Mouse (Mus musculus) midbrain, postnatal 0 days (tissue): ENCODE measurements around the gene Tnpo3. TPM values are rescaled to one million over a fixed set of nuclear protein-coding genes. Genes with fewer than 3 reads are reported as not detected.

ENCODE experiments used
- ATAC-seq: fragments of 200-750 bp; cut with Nextera tagmentation; 2 replicates; pipeline ENCODE4 v1.8.0; 2017; ENCODE audit warnings: moderate number of reproducible peaks, mild to moderate bottlenecking, moderate TSS enrichment, moderate library complexity; ENCODE audit not compliant: low FRiP score
- DNase-seq: peaks from one replicate; pipeline ENCODE4 v3.0.0-alpha.2; 2015; ENCODE audit warnings: low spot score
- H3K27ac ChIP-seq: fragments of 300-500 bp; sonication (generic); 2 replicates; pipeline ENCODE4 v1.5.1; 2014; ENCODE audit warnings: low read depth, mild to moderate bottlenecking, low read length, mixed read lengths
- H3K27me3 ChIP-seq: fragments of 300-500 bp; sonication (generic); 2 replicates; pipeline ENCODE4 v1.6.1; 2014; ENCODE audit warnings: low read length, control low read depth, mixed read lengths; ENCODE audit not compliant: insufficient read depth
- H3K36me3 ChIP-seq: fragments of 300-500 bp; sonication (generic); 2 replicates; pipeline ENCODE4 v1.6.1; 2014; ENCODE audit warnings: low read length, control low read depth, mixed read lengths; ENCODE audit not compliant: insufficient read depth
- H3K4me1 ChIP-seq: fragments of 300-500 bp; sonication (generic); 2 replicates; pipeline ENCODE4 v1.6.1; 2014; ENCODE audit warnings: mild to moderate bottlenecking, control low read depth, antibody characterized with exemption, low read length, mixed read lengths; ENCODE audit not compliant: insufficient read depth
- H3K4me2 ChIP-seq: fragments of 300-500 bp; sonication (generic); 2 replicates; pipeline ENCODE4 v1.6.1; 2014; ENCODE audit warnings: low read depth, mild to moderate bottlenecking, low read length, mixed read lengths; ENCODE audit not compliant: poor library complexity, severe bottlenecking
- H3K4me3 ChIP-seq: fragments of 300-500 bp; sonication (generic); 2 replicates; pipeline ENCODE4 v1.5.1; 2014; ENCODE audit warnings: low read depth, mild to moderate bottlenecking, low read length, moderate library complexity
- H3K9ac ChIP-seq: fragments of 300-500 bp; sonication (generic); replicated peaks from 2 replicates; pipeline ENCODE4 v1.6.1; 2014; ENCODE audit warnings: mild to moderate bottlenecking, low read length, moderate library complexity, mixed read lengths; ENCODE audit not compliant: poor library complexity, severe bottlenecking
- H3K9me3 ChIP-seq: fragments of 300-500 bp; sonication (generic); 2 replicates; pipeline ENCODE4 v1.6.1; 2016; ENCODE audit warnings: low read length, control low read depth
- CTCF ChIP-seq: IDR thresholded peaks from 2 replicates; pipeline ENCODE4 v1.5.1; 2016; ENCODE audit warnings: antibody characterized with exemption, mild to moderate bottlenecking
- WGBS: fragments of 180-500 bp; shearing (Covaris S2); extraction: QIAGEN DNeasy Blood & Tissue Kit; methylation state at CpG from one replicate; pipeline ENCODE4 v1.1.7; 2014; 5-methylcytosine and 5-hydroxymethylcytosine counted together
- polyA plus RNA-seq: library from polyadenylated mRNA; unstranded; fragments of >200 nt; fragmentation: Nextera tagmentation; extraction: Ambion mirVana; gene quantifications from 2 replicates; pipeline ENCODE4 v1.2.1, GENCODE M21; 2015
- total RNA-seq: library from RNA; depleted of rRNA; stranded (reverse); fragments of >200 nt; gene quantifications from 2 replicates; pipeline ENCODE4 v1.2.3, GENCODE M21; 2014

The Tnpo3 gene
- total and polyA plus RNA-seq, 2 experiments from 2014 or later, result 57.9 to 72.6 TPM

GRCm38 (mm10) chr6:29547582-29547981, 62.1 kb downstream of the Tnpo3 start:
- peaks cover 59% of the 10 kb centered on the region for H3K36me3 ChIP-seq
- H3K9me3 ChIP-seq, result no peaks in the 10 kb centered on the region
- H3K4me2 ChIP-seq, result no peak overlapping the region
- TF ChIP-seq CTCF, result no peak
- no peak overlapping the region for H3K27ac ChIP-seq
- no peak overlapping the region for H3K4me3 ChIP-seq
- no peaks in the 10 kb centered on the region for H3K27me3 ChIP-seq
- DNase-seq (no peak), ATAC-seq (no peak)
- no peak overlapping the region for H3K9ac ChIP-seq
- H3K4me1 ChIP-seq, result no peaks in the 10 kb centered on the region

GRCm38 (mm10) chr6:29545611-29546010, 64.1 kb downstream of the Tnpo3 start:
- ATAC-seq (no peak), DNase-seq (no peak)
- no peak overlapping the region for H3K27ac ChIP-seq
- H3K9ac ChIP-seq, result no peak overlapping the region
- H3K4me1 ChIP-seq, result no peaks in the 10 kb centered on the region
- no peaks in the 10 kb centered on the region for H3K27me3 ChIP-seq
- WGBS, result 96% methylated on average over 2 of the region's 2 CpGs
- peaks cover 53% of the 10 kb centered on the region for H3K36me3 ChIP-seq
- no peaks in the 10 kb centered on the region for H3K9me3 ChIP-seq
- H3K4me3 ChIP-seq, result no peak overlapping the region
- no peak for TF ChIP-seq CTCF
- H3K4me2 ChIP-seq, result no peak overlapping the region

GRCm38 (mm10) chr6:29540956-29541355, 68.7 kb downstream of the Tnpo3 start:
- ATAC-seq (no peak), DNase-seq (no peak)
- H3K27ac ChIP-seq, result no peak overlapping the region
- no peak overlapping the region for H3K9ac ChIP-seq
- no peaks in the 10 kb centered on the region for H3K27me3 ChIP-seq
- peaks cover 43% of the 10 kb centered on the region for H3K36me3 ChIP-seq
- no peak for TF ChIP-seq CTCF
- no peak overlapping the region for H3K4me3 ChIP-seq
- H3K4me1 ChIP-seq, result 0 out of 2 replicates have a peak, but pooled peaks cover 1% of the 10 kb centered on the region
- 89% methylated on average over 1 of the region's 1 CpGs for WGBS
- no peak overlapping the region for H3K4me2 ChIP-seq
- H3K9me3 ChIP-seq, result no peaks in the 10 kb centered on the region

GRCm38 (mm10) chr6:29540223-29540622, 69.5 kb downstream of the Tnpo3 start:
- Histone ChIP-seq H3K4me2 (no peak overlapping the region), H3K9ac (no peak overlapping the region), H3K36me3 (peaks cover 36% of the 10 kb centered on the region), H3K27ac (no peak overlapping the region), H3K27me3 (no peaks in the 10 kb centered on the region), H3K9me3 (no peaks in the 10 kb centered on the region), H3K4me3 (no peak overlapping the region), H3K4me1 (0 out of 2 replicates have a peak, but pooled peaks cover 3% of the 10 kb centered on the region)
- no peak for DNase-seq
- WGBS, result 82% methylated on average over 6 of the region's 6 CpGs
- TF ChIP-seq CTCF, result no peak
- no peak for ATAC-seq

- no peaks in the 10 kb centered on the region for H3K27me3 ChIP-seq
- 0 out of 2 replicates have a peak, but pooled peaks cover 3% of the 10 kb centered on the region for H3K4me1 ChIP-seq
- H3K4me2 ChIP-seq, result no peak overlapping the region
- H3K9me3 ChIP-seq, result no peaks in the 10 kb centered on the region
- DNase-seq (no peak), ATAC-seq (no peak)
- H3K4me3 ChIP-seq, result no peak overlapping the region
- 92% methylated on average over 8 of the region's 8 CpGs for WGBS
- H3K27ac ChIP-seq, result no peak overlapping the region
- no peak overlapping the region for H3K9ac ChIP-seq
- H3K36me3 ChIP-seq, result peaks cover 34% of the 10 kb centered on the region
- no peak for TF ChIP-seq CTCF
Measured at GRCm38 (mm10) chr6:29539502-29539901, 70.2 kb downstream of the Tnpo3 start.

- WGBS, result 83% methylated on average over 3 of the region's 3 CpGs
Measured at GRCm38 (mm10) chr6:29537221-29537620, 72.5 kb downstream of the Tnpo3 start.

More at GRCm38 (mm10) chr6:29537221-29537620, 72.5 kb downstream of the Tnpo3 start:
- no peak for DNase-seq
- ATAC-seq, result no peak
- Histone ChIP-seq H3K4me2 (no peak overlapping the region), H3K4me1 (0 out of 2 replicates have a peak, but pooled peaks cover 3% of the 10 kb centered on the region), H3K27me3 (no peaks in the 10 kb centered on the region), H3K36me3 (peaks cover 14% of the 10 kb centered on the region), H3K9me3 (no peaks in the 10 kb centered on the region), H3K9ac (no peak overlapping the region), H3K4me3 (no peak overlapping the region), H3K27ac (no peak overlapping the region)
- no peak for TF ChIP-seq CTCF
